Mouse (Mus musculus): Measurements from ENCODE around the gene Gm21921.
"Not testable (repeated sequence)": the region's sequence is repeated elsewhere in the genome, so short reads cannot be mapped to it uniquely, and the experiment has no call there.

Gm21921 gene

GRCm38 (mm10) chrY:24796143-24796542 is at the start of gene Gm21921:
Gene Gm21921, minus strand, starts transcription at chrY:24796243.
- not testable (repeated sequence) for DNase-seq (ENCODE audit: extremely low read depth, insufficient read length, low spot score)
